Mouse (Mus musculus): Measurements from ENCODE around the gene Helq.

GRCm38 (mm10) chr5:100771575-100771974, 26.8 kb downstream of the Helq start:
- TF ChIP-seq TAL1 (IDR thresholded peaks at IDR 0.05; ENCODE audit: low read length) (no peak), GATA1 (IDR thresholded peaks at IDR 0.05; ENCODE audit: low read length) (no peak)

All from erythroblast, embryonic 14.5 days (primary cell).